Mouse (Mus musculus) kidney, adult 2 months (tissue): ENCODE results near the gene Kif5c. TPM values are rescaled to one million over a fixed set of nuclear protein-coding genes. Genes with fewer than 3 reads are reported as not detected.

Experiments
- DNase-seq: peaks from one replicate; pipeline ENCODE4 v3.0.0; 2021
- H3K27ac ChIP-seq: fragments of 200-500 bp; 2 replicates; pipeline ENCODE4 v1.5.1; 2012; ENCODE audit warnings: low read depth, low read length, control low read depth, inconsistent platforms; ENCODE audit not compliant: insufficient read depth
- H3K27me3 ChIP-seq: fragments of 200-500 bp; replicated peaks from 2 replicates; pipeline ENCODE4 v1.6.1; 2012; ENCODE audit warnings: mild to moderate bottlenecking, moderate library complexity, low read length, inconsistent platforms; ENCODE audit not compliant: control insufficient read depth, insufficient read depth
- H3K36me3 ChIP-seq: fragments of 200-500 bp; 2 replicates; pipeline ENCODE4 v1.6.1; 2012; ENCODE audit warnings: mild to moderate bottlenecking, moderate library complexity, low read length, inconsistent platforms; ENCODE audit not compliant: control insufficient read depth, insufficient read depth
- H3K4me1 ChIP-seq: fragments of 200-500 bp; 2 replicates; pipeline ENCODE4 v1.6.1; 2011; ENCODE audit warnings: low read length; ENCODE audit not compliant: control insufficient read depth, insufficient read depth
- H3K4me3 ChIP-seq: fragments of 200-500 bp; 2 replicates; pipeline ENCODE4 v1.5.1; 2011; ENCODE audit warnings: mild to moderate bottlenecking, low read depth, low read length, control low read depth; ENCODE audit not compliant: insufficient read depth
- CTCF ChIP-seq: fragments of 200-500 bp; conservative IDR thresholded peaks from 2 replicates; pipeline ENCODE4 v1.5.1; 2011; ENCODE audit warnings: low read depth, mild to moderate bottlenecking, control low read depth, low read length, moderate library complexity, mixed read lengths; ENCODE audit not compliant: insufficient read depth, insufficient read length
- POLR2A ChIP-seq: fragments of 200-500 bp; IDR thresholded peaks from one replicate; pipeline ENCODE4 v1.6.1; 2011; ENCODE audit warnings: low read depth, low read length, control low read depth
- WGBS: fragments of 180-500 bp; shearing (Covaris S2); methylation state at CpG from one replicate; pipeline ENCODE4 v1.1.7; 2018; 5-methylcytosine and 5-hydroxymethylcytosine counted together
- polyA plus RNA-seq: library from polyadenylated mRNA; depleted of rRNA; stranded (reverse); fragments of >200 nt; gene quantifications from 2 replicates; pipeline ENCODE4 v1.2.3, GENCODE M21; 2012

The Kif5c gene
- polyA plus RNA-seq, 1 experiment, result 0.58 TPM

DNA sequence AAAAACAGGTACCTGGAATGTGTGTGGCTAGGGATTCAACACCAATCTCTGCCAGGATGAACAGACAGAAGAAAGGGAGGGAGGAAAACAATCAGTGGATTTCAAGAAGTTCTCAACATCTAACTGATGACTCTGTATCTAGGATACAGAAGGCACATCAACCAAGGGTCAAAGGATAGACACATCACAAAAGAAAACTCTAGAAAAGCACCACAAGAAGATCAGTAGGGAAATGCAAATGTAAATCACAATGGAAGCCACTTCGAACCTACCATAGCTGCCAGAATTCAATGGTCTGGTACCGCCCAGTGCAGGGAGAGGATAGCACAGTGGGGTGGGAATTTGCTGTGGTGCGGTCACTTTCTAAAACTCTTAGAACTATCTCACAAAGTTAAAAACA, 45.8 kb upstream of the Kif5c start:
- no peak overlapping the region for H3K4me3 ChIP-seq
- no peak for DNase-seq
- no peak overlapping the region for H3K27ac ChIP-seq
- TF ChIP-seq POLR2A (no peak), CTCF (no peak)
- peaks cover 4% of the 10 kb centered on the region; the same call in 1 of the 2 replicates for H3K4me1 ChIP-seq
- H3K36me3 ChIP-seq, result no peaks in the 10 kb centered on the region
- no peaks in the 10 kb centered on the region for H3K27me3 ChIP-seq
- WGBS, result 96% methylated on average over 3 of the region's 3 CpGs

DNA sequence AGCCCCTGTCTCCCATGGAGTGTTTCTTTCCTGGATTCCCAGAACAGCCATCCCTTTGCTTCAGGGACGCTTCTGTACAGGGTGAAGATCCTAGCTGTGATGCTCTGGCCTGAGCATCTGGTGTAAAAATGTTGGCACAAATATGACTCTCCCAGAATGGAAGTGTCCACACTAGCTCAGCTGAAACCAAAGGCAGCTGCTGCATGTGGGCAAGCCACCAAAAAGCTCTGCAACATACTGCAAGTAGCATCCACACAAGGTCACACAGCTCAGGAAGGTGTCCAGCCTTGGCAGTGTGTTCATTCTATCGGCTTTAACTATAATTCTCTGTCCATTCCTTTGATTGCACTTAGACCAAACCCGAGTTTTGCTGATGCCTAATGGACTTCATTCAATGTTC, 38.5 kb upstream of the Kif5c start:
- Histone ChIP-seq H3K36me3 (no peaks in the 10 kb centered on the region), H3K27me3 (no peaks in the 10 kb centered on the region), H3K27ac (no peak overlapping the region), H3K4me1 (no peaks in the 10 kb centered on the region), H3K4me3 (no peak overlapping the region)
- DNase-seq, result no peak
- TF ChIP-seq POLR2A (no peak), CTCF (no peak)
- 84% methylated on average over 3 of the region's 3 CpGs for WGBS

DNA sequence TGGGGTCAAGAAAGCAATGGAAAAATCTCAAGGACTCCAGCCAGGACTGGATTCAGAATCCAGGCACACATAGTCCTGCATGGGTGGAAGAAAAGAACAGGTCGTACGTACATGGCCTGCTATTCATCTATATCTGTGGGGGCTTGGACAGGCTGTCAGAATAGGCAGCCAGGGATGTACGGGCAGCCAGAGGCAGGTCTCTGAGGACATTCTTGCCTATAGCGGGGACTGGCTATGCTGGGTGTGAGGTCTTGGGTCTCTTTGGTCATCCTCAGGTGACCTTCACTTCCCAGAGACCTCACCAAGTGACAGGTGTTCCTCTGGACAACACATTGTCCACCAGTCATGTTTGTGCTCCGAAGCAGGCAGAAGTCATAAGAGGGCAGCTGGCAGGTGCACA, 36.6 kb upstream of the Kif5c start:
- H3K4me1 ChIP-seq, result no peaks in the 10 kb centered on the region
- no peak for DNase-seq
- no peaks in the 10 kb centered on the region for H3K36me3 ChIP-seq
- H3K27me3 ChIP-seq, result no peaks in the 10 kb centered on the region
- H3K4me3 ChIP-seq, result no peak overlapping the region
- WGBS, result 86% methylated on average over 5 of the region's 5 CpGs
- TF ChIP-seq POLR2A, result no peak
- TF ChIP-seq CTCF, result no peak
- H3K27ac ChIP-seq, result no peak overlapping the region

DNA sequence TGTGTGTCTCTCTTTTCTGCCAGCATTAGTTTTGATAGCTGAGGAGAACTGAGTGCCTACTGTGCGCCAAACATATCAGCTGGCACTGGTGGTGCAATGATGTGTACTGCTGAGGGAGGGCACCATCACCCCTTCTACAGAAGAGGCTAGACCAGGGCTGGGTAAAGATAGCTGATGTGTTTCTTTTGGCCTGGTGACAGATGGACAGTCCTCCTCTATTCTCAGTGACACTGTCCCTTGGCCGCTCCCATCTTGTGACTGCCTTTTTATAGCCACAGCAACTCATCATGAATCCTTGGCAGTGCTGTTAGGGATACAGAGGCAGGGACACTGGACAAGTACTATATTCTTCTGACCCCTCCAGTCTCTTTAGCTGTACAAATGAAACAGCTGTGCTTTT, 35.8 kb upstream of the Kif5c start:
- no peak overlapping the region for H3K4me3 ChIP-seq
- H3K27me3 ChIP-seq, result no peaks in the 10 kb centered on the region
- 88% methylated on average over 2 of the region's 2 CpGs for WGBS
- no peaks in the 10 kb centered on the region for H3K36me3 ChIP-seq
- TF ChIP-seq CTCF (no peak), POLR2A (no peak)
- no peak for DNase-seq
- H3K4me1 ChIP-seq, result no peaks in the 10 kb centered on the region
- H3K27ac ChIP-seq, result no peak overlapping the region

DNA sequence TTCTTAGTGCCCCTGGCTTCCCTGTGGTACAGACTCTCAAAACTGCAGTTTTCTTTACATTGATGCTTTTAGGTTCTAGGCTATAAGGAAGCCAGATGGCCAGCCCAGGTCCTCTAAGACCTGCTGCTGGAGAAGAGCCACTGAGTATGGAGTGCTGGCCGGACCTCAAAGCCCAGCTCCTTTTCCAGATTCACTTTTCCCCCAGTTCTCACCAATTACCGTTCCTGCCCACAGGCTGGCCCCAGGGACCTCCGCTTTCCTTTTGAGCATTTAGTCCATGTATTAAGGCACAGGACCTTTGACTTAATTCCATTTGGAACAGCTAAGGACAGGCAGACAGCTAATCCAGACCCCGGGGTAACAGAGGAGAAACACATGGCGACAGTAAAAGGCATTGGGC, 28.6 kb upstream of the Kif5c start:
- Histone ChIP-seq H3K27me3 (no peaks in the 10 kb centered on the region), H3K36me3 (no peaks in the 10 kb centered on the region), H3K4me1 (no peaks in the 10 kb centered on the region), H3K4me3 (no peak overlapping the region), H3K27ac (no peak overlapping the region)
- no peak for TF ChIP-seq POLR2A
- no peak for TF ChIP-seq CTCF
- 70% methylated on average over 5 of the region's 5 CpGs for WGBS
- no peak for DNase-seq

DNA sequence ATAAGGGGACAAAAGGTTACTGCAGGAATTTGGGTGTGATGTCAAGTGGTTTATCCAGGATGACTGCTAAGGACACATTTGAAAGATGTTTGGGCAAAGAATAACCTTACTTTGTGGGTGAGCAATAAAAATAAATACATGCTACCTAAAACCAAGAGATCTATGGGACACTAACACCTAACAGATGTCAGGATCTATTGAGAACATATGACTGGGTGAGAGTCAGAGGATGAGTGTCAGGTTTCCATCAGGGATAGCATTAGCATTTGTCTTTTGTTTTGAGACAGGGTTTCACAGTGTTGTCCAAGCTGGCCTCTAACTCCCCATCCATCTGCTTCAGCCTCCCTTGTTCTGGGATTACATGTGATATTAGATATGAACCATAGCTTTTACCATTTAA, 26.2 kb upstream of the Kif5c start:
- TF ChIP-seq POLR2A (no peak), CTCF (no peak)
- Histone ChIP-seq H3K4me3 (no peak overlapping the region), H3K36me3 (no peaks in the 10 kb centered on the region), H3K27me3 (no peaks in the 10 kb centered on the region), H3K4me1 (no peaks in the 10 kb centered on the region), H3K27ac (no peak overlapping the region)
- no peak for DNase-seq

DNA sequence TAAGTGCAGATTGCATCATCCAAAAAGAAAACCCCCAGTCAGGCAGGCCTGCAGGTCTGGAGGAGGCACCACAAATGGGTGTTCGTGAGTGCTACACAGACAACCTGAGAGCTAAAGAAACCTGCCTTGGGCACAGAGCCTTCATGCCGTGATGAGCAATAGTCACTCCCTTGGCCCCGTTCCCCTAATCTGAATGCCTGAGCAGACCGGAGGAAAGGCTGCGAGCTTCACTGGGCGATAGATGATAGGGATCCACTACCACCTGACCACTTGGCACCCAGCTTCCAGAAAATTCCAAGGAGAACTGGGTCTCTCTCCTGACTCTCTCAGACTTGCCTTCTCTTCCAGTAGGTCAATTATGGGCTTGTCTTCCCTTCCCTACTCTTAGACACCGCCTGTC, 24.2 kb upstream of the Kif5c start:
- no peak for DNase-seq
- WGBS, result 69% methylated on average over 7 of the region's 7 CpGs
- Histone ChIP-seq H3K36me3 (no peaks in the 10 kb centered on the region), H3K4me3 (no peak overlapping the region), H3K27ac (no peak overlapping the region), H3K27me3 (no peaks in the 10 kb centered on the region), H3K4me1 (no peaks in the 10 kb centered on the region)
- TF ChIP-seq CTCF (no peak), POLR2A (no peak)

DNA sequence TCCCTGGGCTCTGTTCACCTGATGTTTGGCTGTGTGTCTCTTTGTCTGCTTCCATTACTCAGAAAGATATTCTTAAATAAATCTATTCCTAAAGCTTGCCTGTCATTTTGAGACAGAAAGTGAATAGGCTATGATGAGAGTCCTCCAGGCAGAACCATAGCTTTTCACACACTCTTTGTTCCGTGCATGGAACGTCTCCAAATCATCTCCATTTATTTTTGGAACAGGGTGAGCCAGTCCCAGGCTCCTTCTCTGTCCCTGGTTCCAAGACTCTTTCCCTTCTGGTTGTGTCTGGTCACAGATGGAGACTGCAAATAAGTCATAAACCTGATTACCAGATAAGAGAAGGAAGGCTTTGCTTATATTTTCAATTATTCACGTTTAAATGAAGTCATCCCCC, 22.8 kb upstream of the Kif5c start:
- no peaks in the 10 kb centered on the region for H3K36me3 ChIP-seq
- TF ChIP-seq CTCF (no peak), POLR2A (no peak)
- 79% methylated on average over 3 of the region's 3 CpGs for WGBS
- DNase-seq, result no peak
- no peak overlapping the region for H3K4me3 ChIP-seq
- no peaks in the 10 kb centered on the region for H3K27me3 ChIP-seq
- H3K27ac ChIP-seq, result no peak overlapping the region
- no peaks in the 10 kb centered on the region for H3K4me1 ChIP-seq
